Mouse (Mus musculus): Measurements from ENCODE around the gene Gm17509. TPM values are rescaled to one million over a fixed set of nuclear protein-coding genes. Genes with fewer than 3 reads are reported as not detected.

Gm17509 gene
- polyA plus RNA-seq, 1 experiment from 2014 or later: not detected

DNA sequence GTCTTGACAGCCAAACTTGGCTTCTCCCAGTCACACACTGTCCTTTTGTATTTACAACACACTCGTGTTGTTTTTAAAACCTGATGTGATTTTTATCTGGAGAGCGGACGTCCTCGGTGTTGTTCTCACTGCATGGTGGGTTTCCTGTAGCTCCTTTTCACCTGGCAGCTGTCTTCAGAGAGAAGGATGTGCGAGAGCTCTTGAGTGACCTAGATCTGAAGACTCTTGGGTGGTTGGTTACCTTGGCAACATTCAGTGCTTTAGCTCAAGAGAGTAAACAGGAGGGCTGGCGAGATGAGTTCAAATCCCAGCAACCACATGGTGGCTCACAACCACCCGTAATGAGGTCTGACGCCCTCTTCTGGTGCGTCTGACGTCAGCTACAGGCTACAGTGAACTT is 4.7 kb downstream of the Gm17509 start:
- peaks cover 5% of the 10 kb centered on the region; the same call in 1 of the 2 replicates for H3K27me3 ChIP-seq (replicated peaks; ENCODE audit: control insufficient read depth, insufficient read depth, low read length)
- 0 out of 2 replicates have a peak, but pooled peaks cover 7% of the 10 kb centered on the region for H3K4me1 ChIP-seq (ENCODE audit: control insufficient read depth, insufficient read depth, low read length)
- H3K27ac ChIP-seq (ENCODE audit: low read length): no peak overlapping the region
- no peaks in the 10 kb centered on the region for H3K9me3 ChIP-seq (ENCODE audit: control insufficient read depth, low read length)
- H3K9ac ChIP-seq (ENCODE audit: low read depth, low read length): no peak overlapping the region
- H3K4me2 ChIP-seq (ENCODE audit: low read depth, low read length): no peak overlapping the region
- WGBS: 25% methylated on average over 10 of the region's 10 CpGs
- ATAC-seq: no peak
- no peaks in the 10 kb centered on the region for H3K36me3 ChIP-seq (ENCODE audit: control insufficient read depth, insufficient read depth, low read length)
- H3K4me3 ChIP-seq (ENCODE audit: low read length): no peak overlapping the region

DNA sequence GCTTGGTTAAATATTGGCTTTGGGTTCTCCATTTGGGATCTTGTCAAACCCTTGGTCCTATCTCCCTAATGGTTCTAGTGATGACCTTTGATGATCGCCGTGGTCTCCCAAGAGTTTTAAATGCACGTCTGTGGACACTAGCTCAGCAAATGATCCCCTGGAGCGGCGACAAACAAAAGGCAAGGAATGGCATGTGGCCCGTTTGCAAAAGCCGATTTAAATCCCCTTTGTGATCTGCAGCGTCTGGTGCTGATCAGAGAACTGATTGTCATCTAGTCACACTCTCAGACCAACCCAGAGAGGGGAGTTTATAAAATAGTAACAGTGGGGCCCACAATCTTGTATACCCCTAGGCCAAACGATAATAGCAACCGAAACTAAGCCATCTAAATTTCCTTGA is 5.4 kb downstream of the Gm17509 start:
- Histone ChIP-seq H3K27me3 (replicated peaks; ENCODE audit: control insufficient read depth, insufficient read depth, low read length) (peaks cover 5% of the 10 kb centered on the region; the same call in 1 of the 2 replicates), H3K4me3 (ENCODE audit: low read length) (no peak overlapping the region), H3K9me3 (ENCODE audit: control insufficient read depth, low read length) (no peaks in the 10 kb centered on the region), H3K4me2 (ENCODE audit: low read depth, low read length) (no peak overlapping the region), H3K9ac (ENCODE audit: low read depth, low read length) (no peak overlapping the region), H3K4me1 (ENCODE audit: control insufficient read depth, insufficient read depth, low read length) (0 out of 2 replicates have a peak, but pooled peaks cover 3% of the 10 kb centered on the region), H3K36me3 (ENCODE audit: control insufficient read depth, insufficient read depth, low read length) (no peaks in the 10 kb centered on the region), H3K27ac (ENCODE audit: low read length) (no peak overlapping the region)
- WGBS: 21% methylated on average over 10 of the region's 10 CpGs
- ATAC-seq: no peak

DNA sequence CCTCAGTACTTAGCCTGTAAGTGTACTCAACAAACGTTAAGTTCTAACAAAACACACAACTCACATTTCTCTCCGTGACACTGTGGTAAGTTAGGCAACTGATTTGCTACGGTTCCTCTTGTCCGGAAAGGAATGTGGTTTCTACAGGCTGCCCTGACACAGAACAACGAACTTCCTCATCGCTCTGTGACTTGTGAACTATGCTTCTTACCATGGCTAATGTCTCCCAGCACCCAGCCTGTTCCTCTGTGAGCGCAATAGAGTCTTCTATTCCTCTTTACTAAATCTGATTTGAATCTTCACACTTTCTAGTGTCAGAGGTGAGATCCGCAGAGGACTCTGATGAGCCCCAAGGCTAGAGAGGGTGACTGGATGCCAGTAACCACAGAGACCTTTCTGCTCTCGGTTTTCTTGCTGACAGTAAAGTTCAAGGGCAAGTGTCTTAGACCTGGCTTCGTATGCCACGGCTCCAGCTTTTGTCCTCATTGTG is 9.4 kb downstream of the Gm17509 start:
- H3K36me3 ChIP-seq (ENCODE audit: control insufficient read depth, insufficient read depth, low read length): no peaks in the 10 kb centered on the region
- no peaks in the 10 kb centered on the region for H3K9me3 ChIP-seq (ENCODE audit: control insufficient read depth, low read length)
- H3K27ac ChIP-seq (ENCODE audit: low read length): no peak overlapping the region
- no peak for ATAC-seq
- no peaks in the 10 kb centered on the region for H3K4me1 ChIP-seq (ENCODE audit: control insufficient read depth, insufficient read depth, low read length)
- H3K9ac ChIP-seq (ENCODE audit: low read depth, low read length): no peak overlapping the region
- H3K4me3 ChIP-seq (ENCODE audit: low read length): no peak overlapping the region
- H3K27me3 ChIP-seq (replicated peaks; ENCODE audit: control insufficient read depth, insufficient read depth, low read length): no peaks in the 10 kb centered on the region
- H3K4me2 ChIP-seq (ENCODE audit: low read depth, low read length): no peak overlapping the region
- 50% methylated on average over 11 of the region's 11 CpGs for WGBS

DNA sequence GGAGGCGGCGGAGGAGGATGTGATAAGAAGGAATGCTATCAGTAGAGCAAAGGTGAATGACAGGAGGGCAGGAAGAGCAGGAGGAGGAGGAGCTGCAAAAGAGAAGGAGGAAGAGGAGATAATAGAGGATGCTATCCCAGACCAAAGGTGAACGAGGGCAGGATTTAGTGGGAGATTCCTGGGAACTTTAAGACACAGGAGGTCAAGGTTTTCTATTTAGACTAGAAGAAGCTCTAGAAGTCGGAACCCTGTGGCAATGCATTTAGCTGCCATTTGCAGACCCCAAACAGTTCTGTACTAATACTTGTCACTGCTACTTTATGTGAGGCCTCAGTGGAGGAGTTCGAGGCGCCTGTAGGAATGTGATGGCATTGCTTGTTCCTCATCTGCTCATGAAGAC is 12.6 kb downstream of the Gm17509 start, which contains the start of gene Emb:
Emb (plus strand) TSS at position 301 of the 400 bp plus-strand sequence.
- Histone ChIP-seq H3K9me3 (ENCODE audit: control insufficient read depth, low read length) (no peaks in the 10 kb centered on the region), H3K4me1 (ENCODE audit: control insufficient read depth, insufficient read depth, low read length) (no peaks in the 10 kb centered on the region), H3K4me3 (ENCODE audit: low read length) (no peak within 1 kb of the TSS), H3K9ac (ENCODE audit: low read depth, low read length) (no peak within 1 kb of the TSS), H3K27me3 (replicated peaks; ENCODE audit: control insufficient read depth, insufficient read depth, low read length) (no peaks in the 10 kb centered on the region), H3K27ac (ENCODE audit: low read length) (no peak within 1 kb of the TSS), H3K36me3 (ENCODE audit: control insufficient read depth, insufficient read depth, low read length) (no peaks in the 10 kb centered on the region), H3K4me2 (ENCODE audit: low read depth, low read length) (no peak within 1 kb of the TSS)
- 0 out of 2 replicates have a peak, but pooled peaks have one; percentile 38 for ATAC-seq
- 46% methylated on average over 6 of the region's 6 CpGs for WGBS

DNA sequence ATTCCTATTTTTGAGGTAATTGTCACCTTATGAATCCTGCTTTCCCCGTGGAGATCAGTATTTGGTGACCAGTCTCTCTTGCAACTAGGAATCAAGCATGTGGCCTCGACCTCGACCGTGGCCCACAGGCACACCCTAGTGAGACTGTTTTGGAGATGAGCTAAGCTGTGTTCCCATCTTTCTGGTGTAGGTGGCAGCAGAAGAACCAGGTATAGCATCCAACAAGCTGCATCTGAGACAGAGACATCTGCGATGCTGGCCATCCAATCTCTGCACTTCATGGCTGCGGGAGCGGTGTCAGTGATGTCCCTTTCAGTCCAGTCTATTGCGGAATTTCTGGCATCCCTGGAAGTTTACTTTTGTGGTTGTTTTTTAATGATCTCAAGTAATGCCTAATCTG is 14.8 kb downstream of the Gm17509 start:
- Histone ChIP-seq H3K4me1 (ENCODE audit: control insufficient read depth, insufficient read depth, low read length) (no peaks in the 10 kb centered on the region), H3K9ac (ENCODE audit: low read depth, low read length) (no peak overlapping the region), H3K4me2 (ENCODE audit: low read depth, low read length) (no peak overlapping the region), H3K36me3 (ENCODE audit: control insufficient read depth, insufficient read depth, low read length) (no peaks in the 10 kb centered on the region), H3K27me3 (replicated peaks; ENCODE audit: control insufficient read depth, insufficient read depth, low read length) (no peaks in the 10 kb centered on the region), H3K27ac (ENCODE audit: low read length) (no peak overlapping the region), H3K9me3 (ENCODE audit: control insufficient read depth, low read length) (no peaks in the 10 kb centered on the region), H3K4me3 (ENCODE audit: low read length) (no peak overlapping the region)
- no peak for ATAC-seq
- WGBS: 90% methylated on average over 8 of the region's 8 CpGs

DNA sequence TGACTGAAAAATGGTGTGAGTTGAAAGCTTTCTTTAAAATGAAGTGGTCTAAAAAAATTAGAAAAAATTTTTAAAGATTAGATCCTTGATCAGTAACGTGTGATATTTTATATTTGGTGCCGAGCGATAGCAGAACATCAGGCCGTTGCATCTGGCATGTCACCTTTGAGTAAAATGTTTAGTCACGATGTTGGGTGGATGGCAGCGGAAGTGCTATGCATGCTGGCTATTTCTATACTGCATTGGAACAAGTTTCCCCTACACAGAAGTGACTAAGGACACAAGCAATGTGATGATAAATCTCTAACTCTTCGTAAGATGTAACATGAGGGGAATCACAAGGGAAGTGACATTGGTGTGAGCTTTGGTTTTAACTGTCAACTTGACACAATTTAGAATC is 16.2 kb downstream of the Gm17509 start:
- 93% methylated on average over 7 of the region's 7 CpGs for WGBS
- H3K27me3 ChIP-seq (replicated peaks; ENCODE audit: control insufficient read depth, insufficient read depth, low read length): no peaks in the 10 kb centered on the region
- H3K4me1 ChIP-seq (ENCODE audit: control insufficient read depth, insufficient read depth, low read length): no peaks in the 10 kb centered on the region
- no peak overlapping the region for H3K4me3 ChIP-seq (ENCODE audit: low read length)
- no peaks in the 10 kb centered on the region for H3K9me3 ChIP-seq (ENCODE audit: control insufficient read depth, low read length)
- H3K9ac ChIP-seq (ENCODE audit: low read depth, low read length): no peak overlapping the region
- ATAC-seq: no peak
- H3K36me3 ChIP-seq (ENCODE audit: control insufficient read depth, insufficient read depth, low read length): no peaks in the 10 kb centered on the region
- no peak overlapping the region for H3K4me2 ChIP-seq (ENCODE audit: low read depth, low read length)
- no peak overlapping the region for H3K27ac ChIP-seq (ENCODE audit: low read length)

DNA sequence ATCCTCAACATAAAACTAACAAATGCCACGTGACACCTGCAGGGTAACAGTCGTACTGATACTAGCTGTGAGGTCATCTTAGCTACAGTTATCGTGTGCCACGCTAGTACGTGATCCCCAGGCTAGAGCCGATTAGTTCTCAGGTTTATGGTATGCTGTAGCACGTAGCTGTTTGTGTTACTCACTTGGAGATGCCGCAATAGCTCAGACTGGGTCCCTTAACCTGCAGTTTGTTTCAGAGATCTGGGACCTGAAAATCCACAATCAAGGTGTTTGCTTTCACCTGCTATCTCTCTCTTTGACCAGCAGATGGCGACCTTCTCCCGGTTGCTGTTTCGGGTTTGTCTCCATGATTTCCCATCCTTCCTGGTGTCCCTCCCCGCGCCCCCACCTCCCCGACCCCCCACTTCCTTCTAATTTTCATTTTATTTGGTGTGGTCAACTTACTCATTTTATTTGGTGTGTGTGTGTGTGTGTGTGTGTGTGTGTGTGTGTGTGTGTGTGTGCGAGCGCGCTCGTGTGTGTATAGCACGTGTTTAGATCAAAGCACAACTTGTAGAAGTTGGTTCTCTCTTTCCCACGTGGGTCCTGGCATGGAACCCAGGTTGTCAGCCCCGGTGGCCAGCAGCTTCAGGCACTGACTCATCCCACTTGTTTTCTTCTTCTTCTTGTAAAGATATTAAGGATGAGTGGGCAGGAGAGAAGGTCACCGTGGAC is 18.0 kb downstream of the Gm17509 start:
- 0 out of 2 replicates have a peak, but pooled peaks have one; percentile 23 for ATAC-seq
- Histone ChIP-seq H3K4me2 (ENCODE audit: low read depth, low read length) (no peak overlapping the region), H3K9ac (ENCODE audit: low read depth, low read length) (no peak overlapping the region), H3K4me3 (ENCODE audit: low read length) (no peak overlapping the region), H3K9me3 (ENCODE audit: control insufficient read depth, low read length) (no peaks in the 10 kb centered on the region), H3K27me3 (replicated peaks; ENCODE audit: control insufficient read depth, insufficient read depth, low read length) (no peaks in the 10 kb centered on the region), H3K27ac (ENCODE audit: low read length) (no peak overlapping the region), H3K4me1 (ENCODE audit: control insufficient read depth, insufficient read depth, low read length) (no peaks in the 10 kb centered on the region), H3K36me3 (ENCODE audit: control insufficient read depth, insufficient read depth, low read length) (no peaks in the 10 kb centered on the region)
- 45% methylated on average over 22 of the region's 22 CpGs for WGBS

DNA sequence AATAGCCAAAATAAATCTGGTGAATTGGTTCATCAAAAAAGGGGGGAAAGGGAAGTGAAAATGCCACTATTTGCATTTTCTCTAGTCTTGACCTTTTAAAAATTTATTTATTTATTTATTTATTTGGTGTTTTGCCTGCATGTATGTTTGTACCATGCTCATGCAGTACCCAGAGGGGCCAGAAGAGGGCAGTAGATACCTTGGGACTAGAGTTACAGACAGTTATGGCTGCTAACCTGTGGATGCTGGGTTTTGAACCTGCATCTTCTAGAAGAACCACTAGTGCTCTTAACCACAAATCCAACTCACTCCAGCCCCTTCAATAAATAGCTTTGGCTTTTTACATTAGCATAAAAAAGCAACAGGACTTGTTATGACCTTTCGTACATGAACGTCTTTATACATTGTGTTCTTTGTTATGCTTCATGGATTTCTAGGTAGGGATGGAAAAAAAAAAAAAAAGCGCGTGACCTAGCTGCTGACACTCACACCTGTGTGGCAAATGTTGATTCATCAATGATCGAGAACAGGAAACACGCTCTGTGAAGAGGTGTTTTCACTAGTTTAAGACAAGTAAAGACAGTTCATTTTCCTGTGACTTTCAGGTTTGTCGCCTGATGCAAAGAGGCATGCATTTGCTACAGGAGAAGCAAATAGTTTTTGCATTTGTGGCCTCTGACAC is 22.3 kb downstream of the Gm17509 start:
- ATAC-seq: no peak
- 88% methylated on average over 7 of the region's 7 CpGs for WGBS

DNA sequence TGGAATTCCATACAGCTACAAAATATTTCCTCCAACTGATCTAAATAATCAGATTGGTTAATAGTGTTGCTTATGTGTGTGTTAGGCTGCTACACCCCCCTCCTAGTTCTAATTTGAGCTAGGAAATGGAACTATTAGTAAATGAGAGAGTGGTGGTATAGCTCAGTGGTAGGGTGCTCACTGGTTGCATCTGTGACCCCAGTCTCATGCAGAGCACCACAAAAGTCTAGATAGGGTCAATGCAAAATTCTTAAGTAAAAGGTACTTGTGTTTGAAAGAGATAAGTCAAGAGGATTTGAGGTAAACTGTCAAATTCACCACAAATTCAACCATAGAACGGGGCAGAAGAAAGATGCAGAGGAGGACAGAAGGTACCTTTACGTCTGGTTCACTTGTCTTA is 23.2 kb downstream of the Gm17509 start:
- no peak overlapping the region for H3K27ac ChIP-seq (ENCODE audit: low read length)
- 91% methylated on average over 2 of the region's 2 CpGs for WGBS
- no peaks in the 10 kb centered on the region for H3K27me3 ChIP-seq (replicated peaks; ENCODE audit: control insufficient read depth, insufficient read depth, low read length)
- H3K4me1 ChIP-seq (ENCODE audit: control insufficient read depth, insufficient read depth, low read length): no peaks in the 10 kb centered on the region
- ATAC-seq: no peak
- no peak overlapping the region for H3K4me2 ChIP-seq (ENCODE audit: low read depth, low read length)
- H3K9ac ChIP-seq (ENCODE audit: low read depth, low read length): no peak overlapping the region
- no peaks in the 10 kb centered on the region for H3K9me3 ChIP-seq (ENCODE audit: control insufficient read depth, low read length)
- H3K4me3 ChIP-seq (ENCODE audit: low read length): no peak overlapping the region
- H3K36me3 ChIP-seq (ENCODE audit: control insufficient read depth, insufficient read depth, low read length): no peaks in the 10 kb centered on the region

More for the DNA sequence above, 22.3 kb downstream of the Gm17509 start:
- Histone ChIP-seq H3K9ac (ENCODE audit: low read depth, low read length) (no peak overlapping the region), H3K27ac (ENCODE audit: low read length) (no peak overlapping the region), H3K36me3 (ENCODE audit: control insufficient read depth, insufficient read depth, low read length) (no peaks in the 10 kb centered on the region), H3K4me1 (ENCODE audit: control insufficient read depth, insufficient read depth, low read length) (no peaks in the 10 kb centered on the region), H3K4me2 (ENCODE audit: low read depth, low read length) (no peak overlapping the region), H3K27me3 (replicated peaks; ENCODE audit: control insufficient read depth, insufficient read depth, low read length) (no peaks in the 10 kb centered on the region), H3K4me3 (ENCODE audit: low read length) (no peak overlapping the region), H3K9me3 (ENCODE audit: control insufficient read depth, low read length) (no peaks in the 10 kb centered on the region)

Measured in intestine, embryonic 16.5 days (tissue).